Mouse (Mus musculus): ENCODE measurements at regions not wholly inside any gene's neighbourhood (a gene's known extent, or its start where the extent isn't known, plus 50 kb on each side); places are given as distances from the start of the nearest gene placed in this dataset.

DNA sequence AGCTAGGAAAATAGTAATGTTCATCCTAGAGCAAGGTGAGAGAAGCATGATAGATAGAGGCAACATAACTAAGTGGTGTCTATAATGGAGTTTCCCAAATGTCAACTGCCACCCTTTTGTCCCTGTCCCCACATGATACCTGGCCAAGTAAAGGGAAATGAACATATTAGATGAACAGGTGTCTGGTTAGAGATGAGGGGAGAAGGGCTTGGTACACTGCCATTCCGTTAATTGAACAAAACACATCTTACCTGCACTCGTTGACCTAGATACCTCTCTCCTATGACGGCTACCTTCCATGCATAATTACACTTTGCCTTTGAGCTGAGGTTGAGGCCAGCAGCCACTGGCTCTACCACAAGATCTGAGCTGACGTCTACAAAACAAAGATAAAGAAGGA, 677.4 kb downstream of the Epm2a start:
- intact Hi-C loops (cut with DNase I; ENCODE audit: low total_unique reads), result no loop called here
- DNase-seq, result no peak

DNA sequence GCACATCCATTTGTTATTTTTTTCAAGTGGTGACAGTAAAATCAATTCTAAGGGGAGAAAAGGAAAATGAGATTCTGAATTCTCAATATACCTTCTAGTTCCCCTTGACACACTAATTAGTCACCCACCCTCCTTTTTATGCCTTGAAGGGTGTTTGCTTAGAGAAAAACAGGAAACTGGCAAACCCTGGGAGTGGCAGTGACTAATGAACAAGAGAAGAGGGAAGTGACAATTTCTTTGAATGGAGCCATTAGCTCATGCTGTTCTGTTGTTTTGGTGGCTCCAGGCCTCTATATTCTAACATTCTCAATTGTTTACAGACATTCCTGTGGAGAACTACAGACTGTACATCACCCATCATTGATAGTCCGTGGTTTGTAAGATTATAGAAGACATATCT, 692.0 kb downstream of the Epm2a start:
- intact Hi-C loops (cut with DNase I; ENCODE audit: low total_unique reads), result no loop called here
- DNase-seq, result no peak

DNA sequence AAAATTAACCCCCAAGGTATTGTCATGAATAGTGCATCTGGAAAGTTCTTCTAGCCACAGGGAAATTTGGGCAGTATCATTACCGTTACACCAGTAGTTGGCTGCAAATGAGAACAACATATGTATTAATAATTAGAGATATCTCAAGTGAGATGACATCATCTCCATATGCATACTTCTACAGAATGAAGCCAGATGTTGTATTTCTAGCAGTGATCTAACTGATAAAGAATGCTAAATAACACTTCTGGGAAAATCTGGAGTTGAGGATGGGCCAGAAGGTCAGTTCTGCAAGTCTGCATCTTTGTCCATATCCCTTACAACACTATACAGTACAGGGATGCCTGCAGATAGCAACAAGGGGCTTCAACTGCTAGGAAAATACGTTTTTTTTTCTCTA, 702.7 kb downstream of the Epm2a start:
- intact Hi-C loops (cut with DNase I; ENCODE audit: low total_unique reads), result no loop called here

DNA sequence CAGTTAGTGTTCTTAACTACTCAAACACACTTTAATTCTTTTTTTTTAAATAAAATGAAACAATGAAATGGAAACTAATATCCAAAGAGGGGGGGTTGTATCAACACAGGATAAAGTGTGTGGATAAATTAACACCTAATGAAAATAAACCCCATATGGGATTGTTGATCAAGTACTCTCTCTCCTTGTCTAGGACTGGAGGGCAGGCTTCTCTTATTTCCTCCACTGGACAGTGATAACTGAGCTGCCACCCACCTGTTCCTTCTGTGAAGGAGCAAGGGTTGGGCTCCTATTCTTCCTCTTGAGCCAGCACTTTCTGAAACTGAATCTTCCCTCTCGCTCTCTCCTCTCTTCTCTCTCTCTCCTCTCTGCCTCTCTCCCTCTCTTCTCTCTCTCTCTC, 716.5 kb downstream of the Epm2a start:
- no peak for DNase-seq
- intact Hi-C loops (cut with DNase I; ENCODE audit: low total_unique reads), result no loop called here

More for the DNA sequence above, 702.7 kb downstream of the Epm2a start:
- no peak for DNase-seq

DNA sequence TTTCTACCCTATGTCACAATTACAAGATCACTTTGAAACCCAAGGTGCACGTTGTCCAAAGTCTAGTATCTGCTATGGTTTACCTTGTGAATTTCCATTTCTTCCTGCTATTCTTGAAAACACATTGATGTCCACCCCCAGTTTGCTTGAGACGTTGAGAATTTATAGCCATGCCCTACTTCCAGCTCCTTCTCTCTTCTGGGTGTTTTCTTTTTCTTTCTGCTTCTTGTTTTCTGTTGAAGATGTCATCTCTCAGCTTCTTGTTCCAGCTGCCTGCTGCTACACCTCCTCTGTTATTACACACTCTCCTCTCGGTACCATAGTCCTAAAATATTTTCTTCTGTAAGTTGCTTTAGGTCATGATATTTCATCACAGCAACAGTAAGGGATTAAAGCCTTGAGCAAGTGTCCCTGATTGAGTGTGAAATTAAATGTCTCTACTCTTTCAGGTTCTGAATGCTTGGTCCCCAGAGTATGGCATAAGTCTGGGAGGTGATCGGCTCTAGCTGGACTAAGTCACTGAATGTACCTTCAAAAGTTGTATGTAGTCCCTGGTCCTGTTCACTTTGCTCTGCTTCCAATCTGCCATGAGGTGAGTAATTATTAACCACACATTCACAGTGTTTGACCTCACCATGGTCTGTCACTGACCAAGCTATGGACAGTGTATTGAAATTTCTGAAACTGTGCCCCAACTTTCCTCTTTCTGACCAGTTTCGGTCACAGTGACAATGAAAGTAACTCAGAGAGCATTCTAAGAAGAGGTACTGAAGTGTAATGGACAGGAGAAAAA, 718.1 kb downstream of the Epm2a start:
- DNase-seq, result no peak
- intact Hi-C loops (cut with DNase I; ENCODE audit: low total_unique reads), result no loop called here

DNA sequence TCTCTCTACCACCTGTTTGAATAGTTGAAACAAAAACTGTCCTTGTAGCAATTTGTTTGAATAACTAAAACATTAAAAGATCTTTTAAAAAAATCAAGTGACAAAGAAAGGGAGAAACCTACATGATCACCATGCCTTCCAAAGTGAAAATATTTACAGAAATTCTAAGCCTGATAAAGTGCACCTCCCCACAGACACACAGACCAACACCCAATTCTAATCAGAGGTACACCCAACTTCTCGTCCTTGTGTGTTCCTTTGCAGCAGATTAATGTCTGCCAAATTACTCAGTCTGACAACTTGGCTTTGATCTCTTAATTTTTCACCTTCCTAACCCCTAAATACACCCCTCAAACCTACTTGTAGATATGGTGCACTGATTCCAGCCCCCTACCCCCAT, 719.1 kb downstream of the Epm2a start:
- DNase-seq, result no peak
- intact Hi-C loops (cut with DNase I; ENCODE audit: low total_unique reads), result no loop called here

DNA sequence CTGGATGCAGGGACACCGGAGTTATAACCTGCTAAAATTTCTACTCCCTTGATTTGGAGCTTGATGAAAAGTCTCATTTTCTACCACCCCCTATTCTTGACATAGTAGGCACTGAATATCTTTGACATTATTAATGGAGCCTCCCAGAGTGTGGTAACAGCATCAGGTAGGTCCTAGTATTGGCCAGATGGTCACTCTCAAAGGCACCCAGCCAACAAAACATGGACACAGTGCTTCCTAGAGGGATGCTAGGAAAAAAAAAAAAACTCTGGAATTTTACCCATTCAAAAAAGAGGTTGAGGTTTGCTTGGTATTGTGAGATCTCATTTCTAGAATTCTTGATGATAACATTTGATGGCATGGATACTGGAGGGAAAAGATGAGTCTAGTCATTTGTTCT, 740.8 kb downstream of the Epm2a start:
- DNase-seq, result no peak
- intact Hi-C loops (cut with DNase I; ENCODE audit: low total_unique reads), result no loop called here

DNA sequence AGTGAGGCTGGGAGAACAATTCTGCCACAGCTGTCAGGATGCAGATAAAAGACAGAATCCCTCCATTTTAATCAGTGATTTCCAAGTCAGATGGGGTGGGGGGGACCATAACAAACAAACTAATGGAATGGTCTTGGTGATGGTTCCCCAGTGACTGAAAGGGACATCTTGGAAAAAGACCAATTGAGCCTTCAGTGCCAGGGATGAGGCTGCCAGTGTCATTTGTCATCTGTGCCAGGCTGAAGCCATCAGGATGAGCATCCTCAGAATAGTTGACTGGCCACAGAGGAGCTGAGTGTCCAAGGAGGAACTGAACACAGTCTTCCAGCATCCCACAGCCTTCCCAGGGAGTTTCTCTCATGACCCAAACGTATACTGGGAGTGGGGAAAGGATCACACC, 749.3 kb downstream of the Epm2a start:
- intact Hi-C loops (cut with DNase I; ENCODE audit: low total_unique reads), result no loop called here
- DNase-seq, result no peak

DNA sequence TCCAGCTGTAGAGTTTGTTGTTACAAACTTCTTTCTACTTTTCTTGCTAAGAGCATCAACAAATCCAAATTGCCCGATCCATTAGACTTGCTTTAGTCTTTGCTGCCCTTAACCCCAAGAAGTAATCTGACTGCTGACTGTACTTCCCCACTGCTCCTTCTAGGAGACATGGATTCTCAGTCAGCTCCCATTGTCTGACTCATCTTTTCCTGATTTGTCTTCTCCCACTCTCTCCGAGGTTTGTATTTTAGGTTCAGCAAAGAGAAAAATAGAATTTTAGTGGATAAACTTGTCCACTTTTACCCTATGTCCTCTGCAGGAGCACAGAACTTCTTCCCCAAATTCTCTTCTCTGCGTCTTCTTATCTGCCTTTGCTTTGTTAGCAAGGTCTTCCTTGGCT, 753.5 kb downstream of the Epm2a start:
- intact Hi-C loops (cut with DNase I; ENCODE audit: low total_unique reads), result no loop called here
- DNase-seq, result no peak

DNA sequence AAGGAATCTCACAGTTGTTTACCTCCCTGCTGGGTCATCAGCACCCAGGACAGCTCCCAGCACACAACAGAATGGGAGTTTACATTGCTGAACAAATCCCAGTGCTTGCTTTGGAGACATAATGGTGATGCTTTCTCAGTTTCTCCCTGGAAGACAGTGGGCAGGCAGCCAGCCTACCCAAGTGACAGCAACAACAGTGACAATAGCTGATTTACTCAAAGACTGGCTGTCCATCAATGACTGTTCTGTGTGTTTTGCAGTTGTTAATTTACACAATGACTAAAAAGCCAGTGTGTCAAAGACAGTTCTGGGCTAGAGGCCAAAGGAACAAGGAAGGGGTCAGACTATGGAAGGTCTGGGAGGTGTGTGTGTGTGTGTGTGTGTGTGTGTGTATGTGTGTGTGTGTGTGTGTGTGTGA, 762.2 kb downstream of the Utrn start:
- intact Hi-C loops (cut with DNase I; ENCODE audit: low total_unique reads), result no loop called here
- DNase-seq, result peak; percentile 10

DNA sequence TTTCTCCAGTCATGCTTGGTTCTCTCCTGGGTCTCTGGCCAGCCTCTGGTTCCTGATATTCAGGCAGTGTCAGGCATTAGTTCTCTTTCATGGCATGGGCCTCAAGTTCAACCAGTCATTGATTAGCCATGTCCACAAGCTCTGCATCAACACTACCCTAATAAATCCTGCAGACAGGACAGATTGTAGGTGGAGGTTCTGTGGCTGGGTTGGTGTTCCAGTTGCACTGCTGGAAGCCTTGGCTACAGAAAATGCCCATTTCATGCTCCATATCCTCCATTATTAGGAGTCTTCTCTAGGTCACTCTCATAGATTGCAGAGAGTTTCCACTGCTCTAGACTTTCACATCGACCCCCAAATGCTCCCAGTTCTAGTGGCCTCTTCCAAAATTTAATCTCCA, 757.4 kb downstream of the Utrn start:
- DNase-seq, result no peak
- intact Hi-C loops (cut with DNase I; ENCODE audit: low total_unique reads), result no loop called here

DNA sequence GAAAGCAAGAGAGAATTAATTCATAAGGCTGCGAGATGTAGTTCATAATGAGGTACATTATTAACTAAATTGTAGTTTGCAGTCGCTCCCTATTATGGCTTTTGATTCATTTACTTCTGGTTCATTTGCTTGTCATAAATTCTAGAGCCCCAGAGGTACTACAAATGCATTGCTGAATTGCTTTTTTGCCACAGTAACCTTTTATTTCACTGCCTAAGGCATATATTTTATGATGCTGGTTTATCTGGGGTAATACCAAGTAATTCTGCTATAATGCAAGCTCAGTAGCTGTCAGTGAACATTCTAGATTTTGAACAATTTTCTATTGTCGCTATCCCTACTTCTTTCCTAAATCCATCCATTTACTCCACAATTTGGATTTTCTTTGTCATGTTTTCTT, 753.4 kb downstream of the Utrn start:
- intact Hi-C loops (cut with DNase I; ENCODE audit: low total_unique reads), result no loop called here
- DNase-seq, result no peak

DNA sequence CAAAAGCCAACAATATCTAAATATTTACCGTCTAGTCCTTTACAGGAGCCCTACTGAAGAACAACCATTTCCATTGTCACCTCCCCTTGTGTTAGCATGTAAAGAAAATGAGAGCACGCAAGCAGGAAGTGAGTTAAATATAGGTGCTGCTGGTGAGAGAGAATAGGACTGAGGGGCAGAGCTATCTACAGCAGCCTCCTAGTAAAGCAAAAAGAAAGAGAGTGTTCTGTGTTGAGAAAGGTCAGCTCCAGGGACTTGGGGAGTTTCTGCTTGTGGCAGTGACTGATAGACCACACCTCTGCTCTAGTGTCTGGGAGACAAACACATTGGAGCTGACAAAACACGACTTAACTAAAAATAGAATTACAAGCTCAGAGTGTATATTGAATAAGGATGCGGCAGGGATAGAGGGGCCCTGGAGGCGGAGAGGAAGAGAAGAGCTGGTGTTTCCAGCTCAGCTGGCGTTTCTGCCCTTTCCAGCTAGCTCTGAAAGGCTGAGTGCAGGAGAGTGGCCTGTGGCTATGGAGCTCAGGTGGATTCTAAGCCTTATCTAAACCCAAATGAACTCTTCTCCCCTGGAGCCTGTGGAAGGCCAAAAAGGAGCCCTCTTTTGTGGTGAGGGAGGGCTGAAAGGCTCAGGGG, 752.4 kb downstream of the Utrn start:
- intact Hi-C loops (cut with DNase I; ENCODE audit: low total_unique reads), result no loop called here
- no peak for DNase-seq

DNA sequence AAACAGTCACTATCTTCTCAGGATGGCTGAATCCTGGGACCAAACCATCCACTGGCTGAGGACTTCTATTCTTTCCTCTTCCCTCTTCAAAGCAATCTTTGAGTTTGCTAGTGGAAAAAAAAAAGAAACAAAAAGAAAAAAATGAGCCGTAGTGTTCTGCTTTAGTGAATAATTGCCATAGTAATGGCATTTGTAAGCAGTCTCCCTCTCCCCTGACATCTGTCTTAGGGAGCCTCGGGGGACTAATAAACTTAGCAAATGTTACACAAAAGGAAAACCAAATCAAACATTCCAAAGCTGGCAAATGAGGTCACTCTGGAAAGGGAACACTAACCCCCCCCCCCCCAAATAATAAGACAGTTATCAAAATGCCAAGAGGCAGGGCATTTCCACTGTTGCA, 744.9 kb downstream of the Utrn start:
- no peak for DNase-seq
- intact Hi-C loops (cut with DNase I; ENCODE audit: low total_unique reads), result no loop called here

DNA sequence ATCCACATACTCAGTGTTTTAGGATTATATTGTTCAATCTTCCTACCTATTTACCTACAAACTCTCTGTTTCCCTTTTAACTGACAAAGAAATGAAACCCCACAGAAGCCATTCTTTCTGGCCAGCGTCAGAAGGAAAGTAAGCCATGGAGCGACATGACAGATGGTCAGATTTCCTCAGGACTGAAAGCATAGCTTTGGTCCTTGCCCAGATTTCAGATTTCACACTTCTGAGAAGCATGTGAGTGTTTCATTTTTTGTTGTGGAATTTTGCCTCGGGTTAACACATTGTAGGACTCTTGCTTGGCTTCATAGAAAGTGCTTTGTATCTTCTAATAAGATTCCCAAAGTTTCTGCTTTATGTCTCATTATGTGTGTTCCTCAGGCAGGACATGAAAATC, 739.7 kb downstream of the Utrn start:
- DNase-seq, result no peak
- intact Hi-C loops (cut with DNase I; ENCODE audit: low total_unique reads), result no loop called here

DNA sequence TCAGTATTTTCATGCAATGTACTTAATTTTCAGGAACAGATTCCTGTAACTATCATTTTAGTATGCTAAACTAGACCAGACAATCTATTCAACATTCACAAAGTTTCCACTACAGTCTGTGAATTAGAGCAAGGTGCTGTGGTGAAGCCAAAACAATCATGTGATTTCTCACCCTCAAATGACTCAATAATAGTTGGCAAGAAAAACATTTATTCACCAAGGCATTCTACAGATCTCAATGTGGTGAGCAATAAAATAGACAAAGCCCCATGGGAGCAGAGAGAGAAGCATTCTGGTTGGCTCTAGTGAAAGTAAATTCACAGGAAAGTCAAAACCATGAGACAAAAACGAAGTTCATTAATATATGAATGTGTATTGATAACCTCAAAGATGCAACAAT, 724.5 kb downstream of the Utrn start:
- intact Hi-C loops (cut with DNase I; ENCODE audit: low total_unique reads), result no loop called here
- no peak for DNase-seq

DNA sequence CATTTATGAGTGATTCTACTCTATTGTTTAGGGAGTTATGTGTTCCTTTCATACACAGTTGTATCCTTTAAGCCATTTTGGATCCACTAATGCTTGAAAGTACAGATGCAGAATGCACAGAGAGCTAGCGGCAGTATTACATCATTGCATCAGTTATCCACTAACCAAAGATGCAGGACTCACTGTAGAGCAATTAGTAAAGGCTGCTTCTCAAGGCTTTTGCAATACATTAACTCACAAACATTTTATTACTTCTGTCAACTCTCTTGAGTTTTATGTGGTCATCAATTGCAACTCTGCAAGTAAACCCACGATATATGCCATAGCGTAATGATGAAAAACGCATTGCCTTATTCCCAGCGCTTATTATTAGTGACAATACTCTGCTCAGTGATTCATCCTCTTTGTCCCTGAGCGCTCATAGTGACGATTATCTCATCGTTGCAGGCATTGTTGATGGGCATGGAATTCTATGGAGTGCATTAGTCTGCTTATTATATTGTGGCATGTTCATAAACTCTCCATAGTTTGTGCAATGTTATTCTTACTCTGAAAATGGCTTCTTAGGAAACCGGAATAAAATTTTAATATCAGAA, 722.1 kb downstream of the Utrn start:
- DNase-seq, result no peak

DNA sequence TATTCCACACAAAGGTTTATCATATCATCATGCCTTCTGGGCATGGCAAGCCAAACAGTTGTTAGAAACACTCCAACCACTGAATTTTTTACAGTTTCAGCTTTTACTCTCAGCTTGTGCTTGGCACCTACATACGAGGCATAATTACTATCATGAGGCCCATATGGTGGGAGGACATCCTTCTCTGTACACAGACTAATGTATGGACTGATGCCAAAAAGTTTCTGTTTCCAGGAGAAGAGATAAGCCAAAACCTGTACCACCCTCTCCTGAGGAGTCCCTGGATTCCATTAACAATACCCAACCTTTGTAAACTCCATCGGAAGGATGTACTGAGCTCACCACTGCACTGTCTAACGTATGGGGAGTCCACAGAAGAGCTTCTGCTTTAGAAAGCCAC, 698.9 kb downstream of the Utrn start:
- intact Hi-C loops (cut with DNase I; ENCODE audit: low total_unique reads), result no loop called here
- DNase-seq, result no peak

More for the DNA sequence above, 722.1 kb downstream of the Utrn start:
- intact Hi-C loops (cut with DNase I; ENCODE audit: low total_unique reads), result no loop called here

DNA sequence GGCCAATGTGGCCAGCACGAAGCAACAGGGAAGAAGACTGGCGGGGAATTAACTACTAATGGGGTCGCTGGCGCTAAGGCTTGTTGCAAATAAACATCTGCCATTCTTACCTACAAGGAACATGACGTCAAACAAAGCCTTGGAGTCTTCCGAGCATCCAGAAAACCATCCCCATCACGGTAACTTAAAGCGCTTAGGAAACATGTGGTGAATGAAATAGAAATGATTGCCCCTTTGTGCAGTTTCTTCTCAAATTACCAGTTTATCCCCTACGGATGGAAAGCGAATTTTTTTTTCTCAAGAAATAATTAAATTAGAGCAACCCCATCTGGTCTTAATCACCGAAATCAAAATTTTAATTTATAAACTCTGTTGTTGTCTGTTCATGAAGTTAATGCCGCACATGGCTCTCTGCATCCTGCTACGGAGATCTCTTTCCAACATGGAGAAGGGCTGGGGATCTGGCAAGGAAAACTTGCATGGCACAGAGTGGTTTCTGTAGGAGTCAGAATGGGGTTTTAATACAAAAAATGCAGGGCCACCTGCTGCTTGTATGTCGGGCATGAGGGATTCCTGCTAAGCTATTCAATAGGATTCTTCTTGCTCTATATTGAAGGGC, 694.9 kb downstream of the Utrn start:
- DNase-seq, result no peak
- intact Hi-C loops (cut with DNase I; ENCODE audit: low total_unique reads), result no loop called here

DNA sequence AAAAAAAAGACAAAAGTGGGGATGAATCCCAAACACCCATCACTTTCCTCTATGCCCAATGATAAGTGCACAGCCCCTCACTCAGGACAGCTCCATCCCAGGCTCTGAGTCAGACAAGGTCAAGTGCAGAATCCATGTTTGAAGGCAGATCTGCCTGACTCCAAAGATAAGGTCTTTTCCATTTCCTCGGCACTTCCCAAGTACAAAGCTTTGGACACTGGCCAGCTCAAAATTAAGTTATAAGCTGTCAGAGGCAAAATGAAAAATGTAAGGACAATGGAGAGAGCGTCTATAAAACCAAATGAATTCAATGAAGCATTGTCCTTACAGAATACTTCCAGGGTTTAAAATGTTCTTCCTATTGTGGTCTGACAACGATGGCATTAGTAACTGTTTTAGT, 694.0 kb downstream of the Utrn start:
- DNase-seq, result no peak
- intact Hi-C loops (cut with DNase I; ENCODE audit: low total_unique reads), result no loop called here

DNA sequence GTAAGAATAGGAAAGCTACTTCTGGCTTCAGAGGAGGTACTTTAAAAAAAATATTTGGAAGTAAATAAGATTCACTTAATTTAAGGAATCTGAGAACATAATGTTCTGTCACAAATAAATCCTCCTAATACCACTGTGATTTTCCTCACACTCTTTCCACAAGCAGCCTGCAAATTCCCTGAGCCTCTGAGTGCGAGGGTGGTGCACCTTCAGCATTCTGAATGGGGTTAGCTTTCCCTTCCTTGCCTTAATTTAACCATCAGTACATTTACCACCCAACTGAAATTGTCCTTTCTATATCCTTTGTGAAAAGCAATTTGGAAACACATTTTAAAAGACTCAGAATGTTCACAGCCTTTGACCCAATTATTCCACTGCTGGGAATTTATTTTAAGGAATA, 691.7 kb downstream of the Utrn start:
- intact Hi-C loops (cut with DNase I; ENCODE audit: low total_unique reads), result no loop called here
- DNase-seq, result no peak

All from gastrocnemius, postnatal 14 days (tissue).